Mouse (Mus musculus): ENCODE results near the gene Rho. TPM values are rescaled to one million over a fixed set of nuclear protein-coding genes. Genes with fewer than 3 reads are reported as not detected.

Gene Rho
- polyA plus RNA-seq, 1 experiment = 0.66 TPM

DNA sequence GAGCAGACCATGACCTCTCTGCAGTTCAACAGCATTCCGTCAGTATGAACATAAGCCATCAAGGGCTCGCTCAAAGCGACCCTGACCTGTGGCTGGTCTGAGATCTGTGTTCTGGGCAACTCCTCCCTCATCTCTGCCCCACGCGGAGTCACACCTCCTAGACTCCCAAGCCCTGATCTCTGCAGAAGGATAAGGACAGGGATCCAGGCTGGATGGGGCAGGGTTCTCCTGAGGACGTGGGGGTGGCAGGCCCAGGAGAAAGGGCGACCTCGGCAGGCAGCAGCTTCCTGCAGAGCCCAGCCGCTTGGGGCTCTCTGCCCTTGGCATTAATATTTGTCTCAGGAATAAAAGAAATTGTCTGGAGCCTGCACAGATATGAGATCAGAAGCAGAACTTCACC lies 54.1 kb downstream of the Rho start:
- Histone ChIP-seq H3K4me3 (ENCODE audit: insufficient read depth, low read depth, low read length) (no peak overlapping the region), H3K27me3 (replicated peaks; ENCODE audit: control insufficient read depth, insufficient read depth, low read length) (no peaks in the 10 kb centered on the region), H3K27ac (ENCODE audit: insufficient read depth, low read depth, low read length) (no peak overlapping the region), H3K4me1 (ENCODE audit: control insufficient read depth, insufficient read depth, low read length) (peaks cover 4% of the 10 kb centered on the region; the same call in 1 of the 2 replicates), H3K36me3 (ENCODE audit: control insufficient read depth, insufficient read depth, low read length) (no peaks in the 10 kb centered on the region)
- TF ChIP-seq POLR2A (IDR thresholded peaks at IDR 0.05; ENCODE audit: low read depth, low read length) (no peak), CTCF (conservative IDR thresholded peaks at IDR 0.05; ENCODE audit: insufficient read depth, insufficient read length, low read depth, low read length) (no peak)
- WGBS = 51% methylated on average over 9 of the region's 9 CpGs
- DNase-seq = no peak

DNA sequence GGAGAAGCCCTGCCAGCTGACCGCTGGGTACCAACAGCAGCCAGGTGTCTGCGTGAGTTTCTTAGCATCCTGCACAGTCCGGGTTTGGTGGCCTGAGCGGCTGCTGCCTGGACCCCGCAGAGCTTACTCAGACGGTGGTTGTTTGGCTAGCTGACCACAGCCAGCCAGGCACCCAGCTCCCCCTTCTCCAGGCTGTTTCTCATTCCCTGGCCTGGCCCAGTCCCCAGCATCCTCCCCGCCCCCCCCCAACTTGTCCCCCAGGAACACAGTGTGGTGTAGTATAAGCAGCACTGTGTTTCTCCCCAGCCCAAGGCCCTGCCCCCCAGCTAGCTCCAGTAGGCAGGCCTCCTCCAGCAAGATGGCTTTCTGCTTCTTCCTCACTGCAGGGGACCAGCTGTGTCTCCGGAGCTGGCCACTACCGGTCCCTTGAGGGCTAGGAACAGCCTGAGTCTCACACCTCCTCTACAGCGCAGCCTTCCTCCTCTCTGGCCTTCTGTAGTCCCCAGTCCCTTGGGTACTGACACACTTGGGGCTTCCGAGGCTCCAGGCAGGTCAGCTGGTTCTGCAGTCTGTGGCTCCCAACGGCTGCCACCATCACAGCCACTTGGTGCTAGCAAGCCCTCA lies 55.0 kb downstream of the Rho start:
- DNase-seq = no peak
- H3K36me3 ChIP-seq (ENCODE audit: control insufficient read depth, insufficient read depth, low read length) = no peaks in the 10 kb centered on the region
- no peaks in the 10 kb centered on the region for H3K27me3 ChIP-seq (replicated peaks; ENCODE audit: control insufficient read depth, insufficient read depth, low read length)
- WGBS = 62% methylated on average over 12 of the region's 12 CpGs
- peak overlapping the region; percentile 45 for H3K27ac ChIP-seq (ENCODE audit: insufficient read depth, low read depth, low read length)
- H3K4me3 ChIP-seq (ENCODE audit: insufficient read depth, low read depth, low read length) = no peak overlapping the region
- no peak for TF ChIP-seq CTCF (conservative IDR thresholded peaks at IDR 0.05; ENCODE audit: insufficient read depth, insufficient read length, low read depth, low read length)
- TF ChIP-seq POLR2A (IDR thresholded peaks at IDR 0.05; ENCODE audit: low read depth, low read length) = no peak
- H3K4me1 ChIP-seq (ENCODE audit: control insufficient read depth, insufficient read depth, low read length) = peaks cover 4% of the 10 kb centered on the region; the same call in 1 of the 2 replicates

DNA sequence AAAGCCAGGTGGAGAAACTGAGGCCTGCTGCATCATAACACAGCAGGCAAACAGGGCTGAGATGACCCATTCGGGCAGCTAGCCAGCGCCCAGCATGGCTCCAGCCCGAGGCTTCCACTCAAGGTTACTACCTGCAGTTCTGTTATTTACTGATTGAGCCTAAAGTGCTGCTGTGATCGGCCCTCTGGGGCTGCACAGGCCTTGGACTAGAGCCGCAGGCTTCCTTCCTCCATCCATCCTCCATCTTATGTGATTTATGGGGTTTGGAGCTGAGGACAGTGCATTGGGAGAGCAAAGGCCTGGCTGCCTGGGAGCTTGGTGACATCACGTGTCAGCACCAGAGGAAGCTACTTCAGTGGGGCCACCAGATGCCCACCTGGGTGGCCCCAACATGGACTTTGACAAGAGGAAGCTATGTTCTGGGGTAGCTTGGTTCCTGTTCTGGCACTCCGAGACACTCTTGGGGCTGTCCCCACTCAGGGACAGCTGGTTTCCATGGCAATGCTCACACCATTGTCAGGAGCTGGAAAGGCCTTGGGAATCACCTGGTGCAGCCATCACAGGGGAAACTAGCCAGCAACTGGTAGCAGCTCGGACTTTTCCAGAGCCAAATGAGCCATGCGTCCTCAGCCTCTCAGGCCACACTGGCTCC lies 55.7 kb downstream of the Rho start:
- Histone ChIP-seq H3K27me3 (replicated peaks; ENCODE audit: control insufficient read depth, insufficient read depth, low read length) (no peaks in the 10 kb centered on the region), H3K4me1 (ENCODE audit: control insufficient read depth, insufficient read depth, low read length) (peaks cover 4% of the 10 kb centered on the region; the same call in 1 of the 2 replicates), H3K36me3 (ENCODE audit: control insufficient read depth, insufficient read depth, low read length) (no peaks in the 10 kb centered on the region), H3K27ac (ENCODE audit: insufficient read depth, low read depth, low read length) (peak overlapping the region; percentile 45), H3K4me3 (ENCODE audit: insufficient read depth, low read depth, low read length) (no peak overlapping the region)
- peak; percentile 80 for DNase-seq
- TF ChIP-seq CTCF (conservative IDR thresholded peaks at IDR 0.05; ENCODE audit: insufficient read depth, insufficient read length, low read depth, low read length) (no peak), POLR2A (IDR thresholded peaks at IDR 0.05; ENCODE audit: low read depth, low read length) (no peak)
- WGBS = 59% methylated on average over 9 of the region's 9 CpGs

DNA sequence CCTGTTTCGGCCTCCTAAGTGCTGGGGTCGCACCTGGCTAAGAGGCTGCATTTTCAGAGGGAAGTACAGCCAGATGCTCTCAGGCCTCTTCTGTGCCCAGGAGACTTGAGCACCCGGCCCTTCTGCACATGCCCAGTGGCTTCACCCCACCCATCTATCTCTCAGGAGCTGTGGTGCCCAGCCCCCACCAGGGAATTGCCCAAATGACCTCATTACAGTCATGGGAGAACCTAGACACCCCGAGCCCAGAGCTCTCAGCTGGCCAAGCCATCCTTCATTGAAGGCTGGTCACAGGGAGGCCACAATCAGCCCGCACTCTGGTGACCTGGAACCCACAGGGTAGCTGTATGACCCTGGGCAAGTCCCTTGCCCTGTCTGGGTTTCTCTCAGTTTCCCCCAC lies 57.5 kb downstream of the Rho start:
- Histone ChIP-seq H3K27ac (ENCODE audit: insufficient read depth, low read depth, low read length) (no peak overlapping the region), H3K4me3 (ENCODE audit: insufficient read depth, low read depth, low read length) (peak overlapping the region; percentile 2; the same call in 1 of the 2 replicates), H3K36me3 (ENCODE audit: control insufficient read depth, insufficient read depth, low read length) (no peaks in the 10 kb centered on the region), H3K27me3 (replicated peaks; ENCODE audit: control insufficient read depth, insufficient read depth, low read length) (no peaks in the 10 kb centered on the region), H3K4me1 (ENCODE audit: control insufficient read depth, insufficient read depth, low read length) (peaks cover 4% of the 10 kb centered on the region; the same call in 1 of the 2 replicates)
- WGBS = 60% methylated on average over 5 of the region's 5 CpGs
- TF ChIP-seq POLR2A (IDR thresholded peaks at IDR 0.05; ENCODE audit: low read depth, low read length) = no peak
- no peak for TF ChIP-seq CTCF (conservative IDR thresholded peaks at IDR 0.05; ENCODE audit: insufficient read depth, insufficient read length, low read depth, low read length)
- no peak for DNase-seq

- Histone ChIP-seq H3K27me3 (replicated peaks; ENCODE audit: control insufficient read depth, insufficient read depth, low read length) (no peaks in the 10 kb centered on the region), H3K36me3 (ENCODE audit: control insufficient read depth, insufficient read depth, low read length) (no peaks in the 10 kb centered on the region), H3K4me3 (ENCODE audit: insufficient read depth, low read depth, low read length) (peak overlapping the region; percentile 2; the same call in 1 of the 2 replicates), H3K27ac (ENCODE audit: insufficient read depth, low read depth, low read length) (no peak overlapping the region), H3K4me1 (ENCODE audit: control insufficient read depth, insufficient read depth, low read length) (peaks cover 4% of the 10 kb centered on the region; the same call in 1 of the 2 replicates)
- 65% methylated on average over 4 of the region's 4 CpGs for WGBS
- TF ChIP-seq POLR2A (IDR thresholded peaks at IDR 0.05; ENCODE audit: low read depth, low read length) = no peak
- no peak for TF ChIP-seq CTCF (conservative IDR thresholded peaks at IDR 0.05; ENCODE audit: insufficient read depth, insufficient read length, low read depth, low read length)
- no peak for DNase-seq
These were observed 58.1 kb downstream of the Rho start for GRCm38 (mm10) chr6:115989607-115990006.

Other genes with a start within 250 kb of the Rho start
- gene Tmem40, start 169.3 kb upstream of the Rho start, polyA plus RNA-seq (2012; rRNA removed) = 0.50 TPM in 2 replicates
- gene Cand2, start 157.2 kb upstream of the Rho start, polyA plus RNA-seq (2012; rRNA removed) = 4.0 and 4.3 TPM in 2 replicates
- gene Rpl32, start 123.0 kb upstream of the Rho start, polyA plus RNA-seq (2012; rRNA removed) = 499 and 560 TPM in 2 replicates
- gene Efcab12, start 93.3 kb upstream of the Rho start, polyA plus RNA-seq (2012; rRNA removed) = 2.2 and 2.3 TPM in 2 replicates
- gene Mbd4, start 78.4 kb upstream of the Rho start, polyA plus RNA-seq (2012; rRNA removed) = 1.6 and 1.9 TPM in 2 replicates
- 29.2 and 33.1 TPM in 2 replicates for gene Ift122, start 78.3 kb upstream of the Rho start, polyA plus RNA-seq (2012; rRNA removed)
- gene H1foo, start 13.2 kb downstream of the Rho start, polyA plus RNA-seq (2012; rRNA removed) = not detected in 2 replicates
- 54.2 and 60.2 TPM in 2 replicates for gene Plxnd1, start 63.3 kb downstream of the Rho start, polyA plus RNA-seq (2012; rRNA removed)